Mouse (Mus musculus): Measurements from ENCODE around the gene Gm3839. TPM values are rescaled to one million over a fixed set of nuclear protein-coding genes. Genes with fewer than 3 reads are reported as not detected.
"Not testable (repeated sequence)": the region's sequence is repeated elsewhere in the genome, so short reads cannot be mapped to it uniquely, and the experiment has no call there.

Gm3839 gene
- total RNA-seq (2017) = 0.37 TPM in 1 of 2 replicates, not detected in the other

DNA sequence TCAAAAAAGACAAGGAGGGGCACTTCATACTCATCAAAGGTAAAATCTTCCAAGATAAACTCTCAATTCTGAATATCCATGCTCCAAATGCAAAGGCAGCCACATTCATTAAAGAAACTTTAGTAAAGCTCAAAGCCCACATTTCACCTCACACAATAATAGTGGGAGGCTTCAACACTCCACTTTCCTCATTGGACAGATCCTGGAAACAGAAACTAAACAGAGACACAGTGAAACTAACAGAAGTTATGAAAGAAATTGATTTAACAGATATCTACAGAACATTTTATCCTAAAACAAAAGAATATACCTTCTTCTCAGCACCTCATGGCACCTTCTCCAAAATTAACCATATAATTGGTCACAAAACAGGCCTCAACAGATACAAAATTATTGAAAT, at the start of gene Gm3839:
Gene Gm3839, minus strand, starts transcription at position 101 of the 400 bp plus-strand sequence.
- ATAC-seq (ENCODE audit: extremely low read depth, insufficient number of reproducible peaks, low FRiP score, poor library complexity, severe bottlenecking) = not testable (repeated sequence)

DNA sequence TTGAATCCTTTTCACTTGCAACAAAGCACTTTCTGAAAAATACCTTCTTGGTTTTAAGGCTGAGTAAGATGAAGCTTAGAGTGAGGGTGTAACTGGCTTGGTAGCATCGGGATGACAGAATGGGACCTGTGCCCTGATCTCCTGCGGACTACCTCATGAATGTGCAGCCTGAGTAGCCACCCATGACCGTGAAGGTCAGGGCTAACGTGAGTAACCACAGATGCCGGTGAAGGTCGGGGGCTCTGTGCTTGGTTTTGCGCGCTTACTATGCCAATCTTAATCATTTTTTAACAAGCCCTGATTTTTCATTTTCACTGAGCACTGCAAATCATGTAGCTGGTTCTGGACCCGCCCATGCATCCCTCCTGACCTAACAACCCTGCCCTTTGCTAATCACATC, 49.1 kb upstream of the Gm3839 start:
- ATAC-seq (ENCODE audit: extremely low read depth, insufficient number of reproducible peaks, low FRiP score, poor library complexity, severe bottlenecking) = no peak

DNA sequence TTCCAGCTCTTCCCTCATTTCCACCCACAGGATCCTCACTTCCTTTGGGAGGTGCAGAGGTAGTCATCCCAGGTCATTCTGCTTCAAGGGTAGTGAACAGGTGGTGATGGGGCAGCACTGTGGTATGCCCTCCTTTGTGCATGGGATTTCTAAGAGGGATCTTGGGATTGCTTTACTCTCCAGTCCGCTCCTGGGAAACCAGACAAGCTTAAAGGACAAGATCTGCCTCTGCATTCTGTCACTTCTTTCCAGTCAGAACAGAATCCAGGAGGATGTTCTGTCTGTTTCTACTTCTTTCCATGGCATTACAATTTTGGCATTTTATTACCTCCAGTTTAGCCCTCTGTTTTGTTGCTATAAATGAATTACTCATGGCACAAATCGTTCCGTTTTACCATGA, 21.3 kb upstream of the Gm3839 start:
- ATAC-seq (ENCODE audit: extremely low read depth, insufficient number of reproducible peaks, low FRiP score, poor library complexity, severe bottlenecking) = no peak

DNA sequence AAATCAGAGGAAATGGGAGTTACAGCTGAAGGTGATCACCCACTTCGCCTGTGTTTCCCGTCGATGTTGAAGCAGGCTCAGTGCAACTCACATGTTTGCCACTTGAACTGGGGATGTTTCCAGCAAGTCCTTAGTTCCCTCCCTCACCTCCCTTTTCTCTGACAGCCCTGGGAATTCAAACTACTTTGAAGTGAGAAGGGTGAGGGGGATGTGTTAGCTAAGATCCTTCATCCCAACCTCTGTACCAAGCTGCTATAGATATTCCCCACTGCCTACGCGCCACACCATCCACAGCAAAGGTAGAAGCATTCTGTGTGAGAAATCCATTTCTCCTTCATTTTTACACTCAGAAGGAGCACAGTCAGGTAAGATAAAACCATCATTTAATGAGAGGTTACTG, 18.7 kb upstream of the Gm3839 start:
- no peak for ATAC-seq (ENCODE audit: extremely low read depth, insufficient number of reproducible peaks, low FRiP score, poor library complexity, severe bottlenecking)

DNA sequence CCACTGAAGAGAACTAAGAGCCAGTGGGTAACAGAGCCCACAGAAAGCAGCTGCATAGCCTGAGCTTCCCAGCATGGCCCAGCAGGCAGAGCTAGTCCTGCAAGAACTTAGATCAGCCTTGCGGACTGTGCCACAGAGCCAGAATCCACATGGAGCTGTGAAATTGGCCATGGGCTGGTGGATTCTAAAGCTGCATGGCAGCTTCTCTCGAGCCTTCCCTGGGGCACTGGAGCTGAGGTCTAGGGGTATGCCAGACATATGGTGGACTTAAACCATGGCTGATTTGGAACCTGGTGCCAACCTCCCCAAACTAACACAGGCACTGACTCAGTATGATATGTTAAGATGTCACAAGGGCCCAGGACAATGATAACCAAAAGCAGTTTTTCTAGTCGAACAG, 10.4 kb downstream of the Gm3839 start:
- no peak for ATAC-seq (ENCODE audit: extremely low read depth, insufficient number of reproducible peaks, low FRiP score, poor library complexity, severe bottlenecking)

DNA sequence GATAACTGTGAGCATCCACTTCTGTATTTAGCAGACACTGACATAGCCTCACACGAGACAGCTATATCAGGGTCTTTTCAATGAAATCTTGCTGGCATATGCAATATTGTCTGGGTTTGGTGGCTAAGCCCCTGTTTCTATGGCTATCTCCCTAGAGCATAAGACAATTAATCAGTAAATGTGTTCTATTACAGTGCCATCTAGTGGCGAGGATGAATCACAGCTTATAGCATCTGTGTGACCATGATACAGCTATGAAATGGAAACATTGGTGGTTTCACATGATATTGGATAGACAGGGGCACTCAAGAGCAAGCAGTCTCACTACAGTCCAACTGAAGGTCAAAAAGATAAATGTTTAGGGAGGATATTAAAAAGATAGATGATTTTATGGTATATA, 26.5 kb downstream of the Gm3839 start:
- no peak for ATAC-seq (ENCODE audit: extremely low read depth, insufficient number of reproducible peaks, low FRiP score, poor library complexity, severe bottlenecking)

DNA sequence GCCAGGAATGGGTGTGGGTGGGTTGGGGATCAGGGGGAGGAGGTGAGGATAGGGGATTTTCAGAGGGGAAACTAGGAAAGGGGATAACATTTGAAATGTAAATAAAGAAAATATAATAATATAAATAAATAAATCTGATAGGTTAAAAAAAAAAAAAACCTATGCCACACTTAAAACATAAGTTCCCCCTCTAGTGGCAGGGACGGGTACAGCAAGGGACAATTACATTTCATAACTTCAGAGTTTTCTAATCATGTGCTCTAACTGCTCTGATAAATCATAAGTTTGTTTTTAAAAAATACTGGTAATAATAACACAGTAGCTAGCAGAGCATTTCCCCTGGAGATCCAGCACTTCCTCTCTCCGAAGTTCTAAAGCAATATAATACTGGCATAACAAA, 49.4 kb downstream of the Gm3839 start:
- ATAC-seq (ENCODE audit: extremely low read depth, insufficient number of reproducible peaks, low FRiP score, poor library complexity, severe bottlenecking) = no peak

DNA sequence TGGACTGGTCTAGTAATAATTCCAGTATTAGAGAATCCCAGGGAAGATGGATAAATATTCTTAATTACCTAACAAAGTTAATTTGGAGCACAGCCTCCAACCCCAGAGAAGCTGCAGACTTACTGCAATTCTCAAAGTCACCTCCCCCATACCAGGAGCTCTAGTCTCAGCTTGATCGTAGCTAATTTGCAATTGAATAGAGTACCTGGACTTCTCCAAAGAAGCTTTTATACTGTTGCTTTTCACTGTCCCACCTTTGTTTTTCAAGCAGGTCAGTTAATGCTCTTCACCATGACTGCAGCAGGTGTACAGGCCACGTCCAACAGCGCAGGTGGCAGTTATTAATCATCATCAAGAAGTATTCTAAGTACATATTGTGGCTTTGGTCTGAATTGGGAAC, 68.6 kb downstream of the Gm3839 start:
- not testable (repeated sequence) for ATAC-seq (ENCODE audit: extremely low read depth, insufficient number of reproducible peaks, low FRiP score, poor library complexity, severe bottlenecking)

DNA sequence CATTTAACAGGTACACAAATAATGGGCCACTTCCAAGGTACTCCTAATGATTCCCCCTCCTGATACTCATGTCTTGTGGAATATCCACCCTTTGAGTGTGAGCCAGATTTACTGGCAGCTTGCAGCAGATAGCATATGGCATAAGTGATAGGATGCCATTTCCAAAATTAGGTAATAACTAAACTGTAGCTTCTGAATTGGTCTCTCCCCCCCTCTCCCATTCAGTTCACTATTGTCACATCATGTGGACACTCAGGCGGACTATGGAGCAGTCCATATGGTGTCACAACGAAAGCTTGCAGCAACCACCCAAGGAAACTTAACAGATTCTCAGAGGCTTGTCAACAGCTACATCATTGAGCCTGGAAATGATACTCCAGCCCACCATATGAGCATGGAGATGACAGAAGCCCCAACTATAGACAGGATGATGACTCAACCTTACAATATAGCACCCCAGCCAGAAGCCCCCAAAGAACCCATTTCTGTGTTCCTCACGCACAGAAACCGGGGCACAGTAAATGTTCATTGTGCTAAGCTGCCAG, 99.3 kb downstream of the Gm3839 start:
- ATAC-seq (ENCODE audit: extremely low read depth, insufficient number of reproducible peaks, low FRiP score, poor library complexity, severe bottlenecking) = no peak

DNA sequence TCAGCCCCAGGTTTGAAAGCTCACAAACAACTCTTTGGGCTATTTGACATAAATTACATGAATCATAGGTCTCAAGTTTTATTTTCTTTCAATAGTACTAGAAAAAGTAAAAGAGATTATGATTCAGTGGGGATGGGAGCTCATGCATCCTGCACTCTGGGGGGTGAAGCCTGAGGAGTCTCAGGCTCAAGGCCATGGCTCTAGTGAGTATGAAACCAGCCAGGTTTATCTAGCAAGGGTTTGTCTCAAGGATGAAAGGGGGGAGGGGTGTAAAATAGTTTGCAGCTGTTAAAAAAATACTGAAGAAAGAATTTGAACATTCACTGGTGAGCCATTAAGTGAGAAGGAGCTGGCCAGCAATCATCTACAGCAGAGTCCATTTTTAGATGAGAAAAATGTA, 108.5 kb downstream of the Gm3839 start:
- ATAC-seq (ENCODE audit: extremely low read depth, insufficient number of reproducible peaks, low FRiP score, poor library complexity, severe bottlenecking) = no peak

DNA sequence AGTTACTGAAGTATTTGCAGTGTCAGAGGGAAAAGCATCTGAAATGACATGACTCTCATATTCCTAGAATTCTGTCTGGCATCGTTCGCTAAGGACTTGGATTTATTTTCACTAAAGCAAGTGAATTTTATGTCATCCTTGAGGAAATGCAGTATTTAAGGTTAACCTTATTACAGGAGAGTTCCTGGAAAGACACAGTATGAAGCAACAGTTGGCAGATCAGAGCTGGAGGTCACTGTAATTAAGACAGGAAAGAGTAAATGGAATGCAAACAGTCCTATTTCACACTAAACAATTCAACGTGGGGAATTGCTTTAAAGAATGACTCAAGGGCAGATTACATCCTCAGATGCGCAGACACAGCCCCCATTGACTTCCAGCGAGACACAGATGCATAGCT, 112.0 kb downstream of the Gm3839 start:
- ATAC-seq (ENCODE audit: extremely low read depth, insufficient number of reproducible peaks, low FRiP score, poor library complexity, severe bottlenecking) = no peak

DNA sequence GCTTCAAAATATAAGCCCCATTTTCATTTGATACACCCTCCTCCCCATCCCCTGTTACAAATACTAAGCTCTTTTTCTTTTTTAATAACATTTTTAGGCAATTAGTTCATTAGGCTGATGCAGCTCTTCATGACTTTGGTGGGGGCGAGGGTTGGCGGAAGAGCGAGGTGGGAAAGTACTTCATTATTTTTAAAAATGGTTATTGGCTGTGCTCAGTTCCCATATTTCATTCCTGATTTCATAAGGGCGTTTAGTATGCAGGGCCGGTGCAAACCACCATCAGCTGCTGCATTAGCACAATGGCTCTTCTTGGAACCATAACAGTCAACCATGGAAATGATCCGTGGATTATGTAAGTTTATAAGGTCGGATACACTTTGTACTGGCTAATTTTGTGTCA, 124.4 kb downstream of the Gm3839 start:
- ATAC-seq (ENCODE audit: extremely low read depth, insufficient number of reproducible peaks, low FRiP score, poor library complexity, severe bottlenecking) = no peak

Other genes with a start within 250 kb of the Gm3839 start
- gene Fhit, start 194.7 kb downstream of the Gm3839 start, total RNA-seq (2017) = not detected in 2 replicates
- gene Ptprg, start 196.8 kb upstream of the Gm3839 start, total RNA-seq (2017) = 0.49 TPM in 1 of 2 replicates, not detected in the other

Measured in neutrophil, adult 5-6 weeks (primary cell).